Mouse (Mus musculus): ENCODE results near the gene Tmem74b. TPM values are rescaled to one million over a fixed set of nuclear protein-coding genes. Genes with fewer than 3 reads are reported as not detected.
A peak's percentile ranks its signal among the peaks of the same experiment; 100 is the strongest.

Gene Tmem74b
- total RNA-seq, 2 experiments from 2014 or later = 6.5 to 7.2 TPM

DNA sequence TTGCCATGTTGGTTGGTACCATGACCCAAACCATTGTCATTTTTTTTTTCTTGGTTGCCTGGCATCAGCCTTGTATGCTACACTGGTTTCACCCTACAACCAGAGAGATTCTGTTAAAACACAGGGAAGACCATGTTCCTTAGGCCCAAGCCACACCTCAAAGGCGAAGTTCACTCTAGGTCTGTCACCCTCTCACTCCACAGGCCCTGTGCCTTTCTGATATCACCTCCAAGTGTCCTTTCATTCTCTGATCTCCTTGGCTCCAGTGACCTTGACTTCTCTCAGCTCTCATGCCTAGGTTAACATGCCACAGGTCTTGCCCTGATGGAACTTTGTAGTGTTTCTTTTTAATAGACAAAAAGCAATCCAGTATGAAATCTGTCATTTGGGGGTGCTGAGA is 40.3 kb downstream of the Tmem74b start:
- DNase-seq = no peak

DNA sequence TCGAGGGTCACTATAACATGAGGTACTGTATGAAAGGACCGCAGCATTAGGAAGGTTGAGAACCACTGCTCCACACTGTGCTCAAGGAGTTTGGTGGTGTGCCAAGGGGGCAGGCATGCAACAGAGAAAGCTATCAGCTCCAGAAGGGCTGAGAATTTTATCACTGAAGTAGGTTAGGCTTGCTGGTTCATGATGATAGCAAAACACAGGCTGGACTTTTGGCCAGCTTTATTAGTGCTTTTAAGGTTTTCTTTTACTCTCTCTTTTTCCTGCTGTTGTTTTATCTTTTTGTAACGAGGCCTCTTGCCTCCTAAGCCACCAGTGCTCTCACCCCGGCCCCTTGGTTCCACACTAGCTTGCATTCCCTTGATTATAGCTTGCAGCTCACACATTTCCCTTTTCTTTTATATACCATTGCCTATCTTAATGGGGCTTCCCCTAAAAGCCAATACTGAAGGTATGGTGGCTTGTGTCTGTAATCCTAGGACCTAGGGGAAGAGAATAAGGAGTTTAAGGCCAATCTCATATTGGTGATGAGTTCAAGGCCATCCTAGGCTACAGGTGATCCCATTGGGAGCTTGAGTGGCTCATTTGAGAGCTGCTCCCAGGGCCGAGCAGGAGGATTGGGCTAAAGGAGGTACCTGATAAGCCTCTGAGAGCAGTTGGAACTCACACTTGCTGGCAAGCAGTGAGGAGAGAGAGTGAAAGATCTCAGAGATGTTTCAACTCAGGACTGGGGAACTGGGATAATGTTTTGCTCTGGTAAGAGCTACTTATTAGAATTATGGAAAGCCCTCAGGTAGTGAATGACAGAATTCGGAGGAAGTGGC is 41.3 kb downstream of the Tmem74b start:
- no peak for DNase-seq

DNA sequence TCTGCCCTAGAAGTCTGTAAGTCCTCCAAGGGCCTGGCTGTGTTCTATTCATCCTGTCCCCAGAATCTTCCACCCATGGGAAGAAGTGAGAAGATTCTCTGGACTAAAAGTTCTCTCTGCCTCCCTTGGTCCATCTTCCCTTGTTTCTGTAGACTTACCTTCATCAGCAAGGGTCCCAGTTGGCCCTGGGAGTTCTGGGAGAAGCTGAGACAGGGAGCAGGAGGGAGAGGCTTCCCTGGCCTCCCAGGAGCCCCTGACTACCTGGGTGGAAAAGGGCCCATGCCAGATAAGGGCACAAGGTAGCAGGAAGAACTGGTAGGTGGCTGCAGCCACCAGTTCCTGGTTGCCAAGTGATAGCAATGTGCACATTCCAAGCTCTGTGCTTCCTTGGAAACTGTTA is 42.0 kb downstream of the Tmem74b start, which contains the start of gene Psmf1:
Gene Psmf1, minus strand, starts transcription at position 342 of the 400 bp plus-strand sequence.
- no peak for DNase-seq

DNA sequence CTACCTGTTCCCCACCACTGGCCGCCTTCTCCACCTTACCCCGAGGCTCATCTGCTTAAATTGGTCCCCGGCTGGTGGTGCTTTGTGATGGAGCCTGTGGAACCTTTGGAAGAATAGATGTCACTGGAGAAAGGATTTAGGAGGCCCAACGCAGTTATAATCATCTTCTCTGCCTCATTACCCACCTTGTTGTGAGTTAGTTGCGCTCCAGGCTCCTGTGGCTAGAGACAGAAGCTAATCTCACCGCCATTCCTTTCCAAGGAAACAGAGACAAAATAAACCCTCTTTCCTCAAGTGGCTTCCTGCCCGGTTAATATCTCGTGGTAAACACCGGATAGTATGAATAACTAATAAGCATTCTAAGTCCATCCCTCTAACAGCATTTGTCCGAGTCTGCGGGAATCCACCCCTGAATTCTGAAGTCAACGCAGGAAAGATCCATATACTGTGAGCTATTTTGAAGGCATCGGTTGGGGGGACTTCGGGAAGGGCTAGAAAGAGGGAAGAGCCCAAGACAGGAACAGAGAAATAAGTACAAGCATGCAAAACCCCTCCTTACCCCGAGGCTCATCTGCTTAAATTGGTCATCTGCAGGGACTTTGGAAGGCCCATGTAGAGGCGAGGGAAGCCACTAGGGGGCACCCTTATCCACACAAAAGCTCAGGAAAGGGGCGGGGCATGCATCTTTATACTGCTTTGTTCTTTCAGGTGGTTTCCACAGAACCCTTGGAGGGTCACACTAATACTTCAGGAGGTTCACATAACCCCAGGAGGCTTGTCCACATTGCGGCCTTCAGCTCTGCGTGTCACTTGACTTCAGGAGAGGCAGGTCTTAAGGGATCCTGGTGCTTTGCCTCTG is 46.3 kb downstream of the Tmem74b start:
- peak; percentile 38 to 80 for DNase-seq

DNA sequence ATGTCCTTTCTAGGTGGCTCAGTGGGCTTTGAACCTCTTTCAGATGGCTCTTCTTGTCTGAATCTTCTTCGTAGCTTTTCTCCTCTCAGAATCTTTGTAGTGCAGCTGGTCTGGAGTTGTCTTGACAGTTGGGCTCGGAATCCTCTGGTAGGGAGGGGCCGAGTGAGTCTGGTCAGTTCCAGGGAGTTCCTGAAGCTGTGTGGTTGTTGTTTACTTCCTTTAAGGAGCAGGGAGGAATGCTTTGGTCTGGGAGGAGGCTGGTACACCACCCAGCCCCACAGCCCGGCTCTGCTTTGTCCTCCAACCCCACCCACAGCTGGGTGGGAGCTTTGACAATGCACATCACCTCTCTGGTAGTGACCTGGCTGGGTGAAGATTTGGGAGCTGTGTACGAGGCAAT is 49.5 kb downstream of the Tmem74b start:
- DNase-seq = no peak

DNA sequence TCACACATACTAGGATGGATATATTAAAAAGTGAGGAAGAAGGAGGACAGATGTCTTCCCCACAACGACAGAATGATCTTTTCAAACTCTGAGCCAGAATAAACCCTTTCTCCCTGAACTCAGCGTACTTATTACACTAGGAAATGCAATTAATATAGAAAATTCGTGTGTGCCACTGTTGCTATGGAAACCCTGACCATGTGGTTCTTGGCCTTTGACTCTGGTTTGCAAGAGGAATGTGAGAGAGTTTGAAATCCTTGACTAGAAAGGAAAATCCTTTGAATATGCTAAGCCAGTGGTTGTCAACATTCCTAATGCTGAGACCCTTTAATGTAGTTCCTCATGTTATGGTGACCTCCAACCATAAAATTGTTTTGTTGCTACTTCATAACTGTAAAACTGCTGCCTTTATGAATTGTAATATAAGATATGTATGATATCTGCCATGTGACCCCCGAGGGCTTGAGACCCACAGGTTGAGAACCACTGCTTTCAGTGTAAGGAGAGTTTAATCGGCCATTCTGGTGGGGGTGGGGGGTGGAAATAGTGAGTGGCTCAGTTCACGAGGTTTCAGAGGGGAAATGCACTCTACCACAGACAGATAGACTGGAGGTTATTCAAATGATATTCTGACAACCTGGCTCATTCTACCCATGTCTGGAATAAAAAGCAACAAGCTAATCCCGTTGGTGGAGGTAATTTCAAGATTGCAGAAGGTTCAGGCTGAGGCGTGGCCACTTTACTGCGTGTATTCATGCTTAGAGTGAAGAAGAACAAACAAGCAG is 54.7 kb downstream of the Tmem74b start:
- DNase-seq = no peak

DNA sequence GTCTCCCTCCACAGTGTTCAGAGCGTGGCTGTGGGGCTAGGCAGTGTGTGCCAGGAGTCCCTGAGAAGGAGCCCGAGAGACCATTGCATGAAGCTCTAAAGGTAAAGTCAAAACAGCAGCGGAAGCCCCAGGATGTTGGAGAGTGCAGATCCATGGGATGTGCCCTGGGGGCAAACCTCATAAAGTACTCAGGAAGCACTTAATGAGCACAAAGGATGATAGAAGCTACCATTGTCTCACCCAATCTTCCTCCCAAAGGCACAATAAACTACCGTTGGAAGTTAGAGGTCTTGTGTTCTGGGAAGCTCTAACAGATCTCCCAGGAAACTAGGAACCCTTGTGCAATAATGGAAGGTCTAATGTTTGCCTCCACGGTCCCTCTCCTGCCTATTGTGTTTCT is 55.6 kb downstream of the Tmem74b start:
- no peak for DNase-seq

DNA sequence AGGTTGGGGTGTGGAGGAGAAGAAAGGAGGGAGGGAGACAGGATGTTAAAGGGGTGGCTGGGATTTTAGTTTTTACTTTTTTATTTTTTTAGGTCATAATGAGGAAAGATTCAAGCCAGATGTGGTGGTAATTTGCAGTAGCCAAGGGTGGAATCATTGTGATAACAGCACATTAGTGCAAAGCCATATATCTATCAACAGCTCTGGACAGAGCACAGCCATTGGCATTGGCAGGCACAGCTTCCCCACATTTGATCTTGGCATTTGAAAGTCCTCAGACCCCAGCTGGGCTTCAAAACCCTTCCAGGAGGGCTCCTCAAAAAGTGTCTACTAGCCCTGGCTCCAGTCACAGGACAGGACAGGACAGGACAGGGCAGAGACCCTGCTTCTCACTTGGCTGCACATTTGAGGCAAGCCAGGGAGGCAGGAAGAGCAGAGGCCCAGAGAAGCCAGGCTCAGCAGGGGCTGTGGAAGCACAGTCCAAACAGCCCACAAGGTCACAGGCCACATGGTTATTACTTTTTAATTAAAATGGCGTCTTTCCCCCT is 57.1 kb downstream of the Tmem74b start:
- no peak for DNase-seq

Other genes starting within 250 kb of the Tmem74b start
- not detected for gene 4921509C19Rik, start 225.9 kb upstream of the Tmem74b start, total RNA-seq (2021)
- 10 to 100 TPM; 79.4 to 84.5 TPM for gene Nsfl1c, start 207.8 kb upstream of the Tmem74b start, total RNA-seq (2021)
- gene Fkbp1a, start 159.5 kb upstream of the Tmem74b start, total RNA-seq (2021) = 100 to 1,000 TPM; 200 to 226 TPM
- 1 to 10 TPM; 2.8 to 2.9 TPM for gene Sdcbp2, start 129.4 kb upstream of the Tmem74b start, total RNA-seq (2021)
- 1 to 10 TPM; 4.7 to 4.9 TPM for gene Snph, start 69.4 kb upstream of the Tmem74b start, total RNA-seq (2021)
- gene Rad21l, start 33.5 kb upstream of the Tmem74b start, total RNA-seq (2021) = not detected
- 10 to 100 TPM; 21.1 to 26.3 TPM for gene Psmf1, start 42.2 kb downstream of the Tmem74b start, total RNA-seq (2021)
- not detected for gene Rspo4, start 140.9 kb downstream of the Tmem74b start, total RNA-seq (2021)
- gene Angpt4, start 209.2 kb downstream of the Tmem74b start, total RNA-seq (2021) = under 1 TPM; 0.28 to 0.35 TPM

All from heart, adult 18-20 months (tissue).